Mouse (Mus musculus): ENCODE measurements around the gene Syn3. TPM values are rescaled to one million over a fixed set of nuclear protein-coding genes. Genes with fewer than 3 reads are reported as not detected.

Gene Syn3
- total RNA-seq, 2 experiments from 2014 or later, result 0.20 to 0.44 TPM

Other genes with a start within 250 kb of the Syn3 start
- 100 to 1,000 TPM; 161 to 188 TPM for gene Timp3, start 198.5 kb downstream of the Syn3 start, total RNA-seq (2021)
- 100 to 1,000 TPM; 319 to 364 TPM for gene Hsp90b1, start 206.6 kb upstream of the Syn3 start, total RNA-seq (2021)
- gene Ttc41, start 206.9 kb upstream of the Syn3 start, total RNA-seq (2021), result 1 to 10 TPM; 1.5 to 1.9 TPM

All from heart, adult 18-20 months (tissue).